Mouse (Mus musculus) spleen, postnatal 4 days (tissue): ENCODE results near the gene Efcab14.

Experiments used
- DNase-seq, 2 experiments: peaks; one replicate each; pipeline ENCODE4 v3.0.0; 2022; ENCODE audit warnings: low spot score in 2 of 2

Efcab14 gene

GRCm38 (mm10) chr4:115737551-115738041 is at the start of gene Efcab14:
TSS of gene Efcab14 (plus strand) at chr4:115737744.
- DNase-seq = peak; percentile 97

- DNase-seq = no peak
These were observed 36.1 kb upstream of the Efcab14 start for GRCm38 (mm10) chr4:115701468-115701867.

- DNase-seq = no peak
These were observed 33.5 kb upstream of the Efcab14 start for GRCm38 (mm10) chr4:115703927-115704505.

DNA sequence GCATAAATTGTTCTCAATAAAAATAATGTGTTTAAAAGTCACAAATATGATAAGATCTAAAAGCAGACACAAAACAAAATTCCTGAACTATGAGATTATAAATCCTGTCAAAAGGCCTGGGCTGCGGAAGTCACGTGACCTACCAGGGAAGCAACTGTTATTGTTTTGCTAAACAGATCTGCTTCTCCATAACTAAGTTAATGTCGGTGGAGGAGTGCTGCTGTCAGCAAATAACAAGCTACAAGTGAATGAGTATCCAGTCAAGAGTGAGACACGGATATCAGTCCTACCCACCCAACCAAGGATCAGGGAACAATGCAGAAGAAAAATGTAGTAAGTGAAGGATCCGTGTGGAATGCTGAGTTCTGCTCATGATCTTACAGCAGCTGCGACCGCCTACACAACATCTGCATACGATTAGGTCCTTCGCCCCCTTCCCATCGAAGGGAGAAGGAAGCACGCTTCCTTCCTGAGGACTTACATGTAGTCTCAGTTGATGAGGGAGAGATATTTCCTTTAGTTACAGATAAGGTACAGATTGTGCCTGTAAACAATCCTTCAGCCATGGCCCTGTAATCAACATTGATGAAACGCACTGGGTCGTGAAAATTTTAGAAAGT is 28.5 kb upstream of the Efcab14 start:
- no peak for DNase-seq

DNA sequence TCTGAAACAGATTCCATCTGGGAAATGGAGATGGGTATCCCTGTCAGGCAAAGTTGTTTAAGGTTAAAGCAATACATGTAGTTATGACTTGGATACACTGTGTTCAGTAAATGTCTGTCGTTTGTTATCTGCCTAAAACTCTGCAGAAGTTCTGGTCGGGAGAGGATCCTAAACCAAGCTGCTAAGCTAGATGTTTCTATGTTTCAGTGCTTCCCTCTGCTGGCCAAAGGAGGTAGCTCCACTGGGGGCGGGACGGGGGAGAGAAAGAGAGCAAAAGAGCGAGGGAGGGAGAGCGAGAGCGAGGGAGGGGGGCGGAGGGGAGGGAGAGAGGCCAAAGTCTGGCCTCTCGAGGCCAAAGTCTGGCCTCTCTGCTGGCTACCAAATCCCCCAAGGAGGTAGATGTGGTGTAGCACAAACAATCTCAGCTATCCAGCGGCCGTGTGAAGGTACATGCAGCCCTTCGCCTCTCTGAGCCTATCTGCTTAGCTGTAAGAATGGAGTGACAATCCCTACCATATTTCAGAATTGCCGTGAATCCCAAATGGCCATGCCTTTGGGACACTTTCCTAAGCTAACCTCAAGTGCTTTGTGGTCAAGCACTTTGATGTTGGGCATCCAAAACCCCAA is 27.6 kb upstream of the Efcab14 start:
- peak; percentile 62 to 77 for DNase-seq

DNA sequence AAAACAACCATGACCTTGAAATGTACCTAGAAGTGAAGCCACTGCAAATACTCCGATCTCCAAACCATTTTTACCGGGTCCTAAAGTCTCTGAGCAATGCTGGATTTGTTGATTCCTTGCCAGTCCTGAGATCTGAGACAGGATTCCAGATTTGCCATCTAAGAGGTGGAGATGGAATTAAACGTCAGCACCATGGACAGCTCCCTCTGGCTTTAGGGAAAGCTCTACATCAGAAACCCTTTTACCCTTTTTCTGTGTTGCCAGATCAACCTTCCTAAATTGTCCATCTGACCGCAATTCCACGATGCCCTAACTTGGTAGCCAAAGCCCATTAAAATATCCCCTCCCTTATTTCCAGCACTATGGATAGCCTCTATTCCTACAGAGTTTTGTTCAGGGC is 8.8 kb upstream of the Efcab14 start:
- no peak for DNase-seq

- peak; percentile 63 to 85 for DNase-seq
These were observed 5.8 kb upstream of the Efcab14 start for GRCm38 (mm10) chr4:115731588-115732222.

GRCm38 (mm10) chr4:115732223-115732818 is 5.2 kb upstream of the Efcab14 start:
- DNase-seq = no peak

DNA sequence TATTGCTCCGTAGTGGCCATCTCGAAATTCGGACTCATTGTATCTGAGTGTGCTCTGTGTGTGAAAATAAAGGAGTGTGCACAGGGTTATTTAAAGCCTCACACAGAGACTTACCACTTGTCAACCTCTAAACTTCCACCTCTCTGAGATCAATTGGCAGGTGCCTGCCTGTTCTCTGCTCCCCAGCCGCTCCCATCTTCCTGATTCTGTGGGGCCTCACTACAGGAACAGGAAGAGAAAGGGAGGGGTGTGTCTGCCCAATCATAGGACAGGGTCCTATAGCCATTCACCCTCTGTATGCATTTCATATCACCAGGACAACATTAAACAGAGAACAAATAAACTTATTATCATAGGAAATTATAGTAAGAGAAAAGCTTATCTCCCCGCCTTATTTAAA is 3.8 kb upstream of the Efcab14 start:
- no peak for DNase-seq

- no peak for DNase-seq
These were observed 2.7 kb upstream of the Efcab14 start for GRCm38 (mm10) chr4:115734867-115735266.

DNA sequence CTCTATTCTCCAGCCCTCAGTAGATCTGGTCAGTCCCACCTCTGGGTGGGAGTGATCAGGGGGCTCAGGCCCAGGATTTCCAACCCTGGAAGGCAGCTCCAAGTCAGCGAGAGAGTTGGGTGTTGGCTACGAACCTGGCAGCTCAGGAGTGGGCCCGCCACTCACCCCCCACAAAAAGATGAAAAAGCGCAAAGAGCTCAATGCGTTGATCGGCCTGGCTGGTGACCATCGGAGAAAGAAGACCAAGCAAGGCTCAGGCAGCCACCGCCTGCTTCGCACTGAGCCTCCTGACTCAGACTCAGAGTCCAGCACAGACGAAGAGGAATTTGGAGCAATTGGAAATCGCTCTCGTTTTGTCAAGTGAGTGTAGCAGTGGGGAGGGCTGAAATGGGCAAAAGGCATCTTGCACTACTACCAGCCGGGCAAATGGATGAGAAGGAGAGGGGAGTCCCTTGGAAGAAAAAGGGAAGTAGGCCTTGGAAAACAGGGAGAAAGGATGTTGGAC is 989 bp downstream of the Efcab14 start:
- peak; percentile 18 to 66 for DNase-seq

DNA sequence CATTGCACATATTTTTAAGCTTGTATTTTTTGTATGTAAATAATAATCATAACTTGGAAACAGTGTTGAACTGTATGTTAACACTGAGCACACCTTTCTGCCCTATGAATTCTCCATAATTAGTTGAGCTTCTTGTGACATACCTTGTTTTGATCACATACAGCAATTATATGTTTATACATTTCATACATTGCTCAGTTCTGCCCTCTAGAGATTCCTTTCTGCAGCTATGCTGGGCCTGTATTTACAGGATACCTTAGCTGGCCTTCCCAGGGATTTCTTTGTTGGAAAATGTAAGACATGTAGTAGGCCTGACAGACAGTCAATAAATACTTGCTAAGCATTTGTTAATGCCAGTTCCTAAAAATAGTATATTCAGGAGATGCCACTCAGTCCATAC is 5.1 kb downstream of the Efcab14 start:
- no peak for DNase-seq

DNA sequence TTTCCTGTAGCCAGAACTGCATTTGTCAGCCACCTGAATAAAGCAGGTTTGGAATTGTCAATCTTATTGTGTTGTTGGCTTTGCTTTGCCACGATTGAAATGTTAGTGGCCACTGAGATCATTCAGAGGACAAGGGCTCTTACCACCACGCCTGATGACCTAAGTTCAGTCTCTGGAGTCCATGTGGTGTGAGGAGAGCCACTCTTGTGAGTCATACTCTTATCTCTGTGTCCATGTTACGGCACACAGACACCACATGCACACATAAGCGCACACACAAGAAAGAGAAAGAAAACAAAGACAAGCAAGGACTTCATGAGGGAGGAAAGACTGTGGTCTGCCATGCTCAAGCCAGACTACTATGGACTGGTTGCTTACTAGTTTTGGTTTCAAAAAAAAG is 5.6 kb downstream of the Efcab14 start:
- no peak for DNase-seq

- DNase-seq = no peak
These were observed 10.6 kb downstream of the Efcab14 start for GRCm38 (mm10) chr4:115748181-115748580.

- no peak for DNase-seq
These were observed 11.8 kb downstream of the Efcab14 start for GRCm38 (mm10) chr4:115749336-115749735.

DNA sequence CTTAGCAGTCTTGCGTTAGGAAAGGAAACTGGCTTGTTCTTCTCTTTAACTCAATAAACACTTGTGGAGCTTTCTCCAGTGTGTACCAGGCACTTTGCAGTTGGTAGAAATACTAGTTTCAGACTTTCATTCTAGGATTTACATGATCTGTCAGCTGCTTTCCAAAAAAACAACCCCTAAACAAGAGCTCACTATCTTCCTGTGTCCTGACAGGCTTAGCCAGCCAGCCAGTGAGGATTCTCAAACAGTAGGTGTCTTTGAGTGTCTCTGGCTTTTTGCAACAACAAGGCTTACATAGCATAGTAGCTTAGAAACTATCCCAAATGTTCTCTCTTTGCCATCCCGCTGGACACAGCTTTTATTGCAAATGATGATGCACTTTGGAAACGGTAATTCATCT is 16.6 kb downstream of the Efcab14 start:
- no peak for DNase-seq

DNA sequence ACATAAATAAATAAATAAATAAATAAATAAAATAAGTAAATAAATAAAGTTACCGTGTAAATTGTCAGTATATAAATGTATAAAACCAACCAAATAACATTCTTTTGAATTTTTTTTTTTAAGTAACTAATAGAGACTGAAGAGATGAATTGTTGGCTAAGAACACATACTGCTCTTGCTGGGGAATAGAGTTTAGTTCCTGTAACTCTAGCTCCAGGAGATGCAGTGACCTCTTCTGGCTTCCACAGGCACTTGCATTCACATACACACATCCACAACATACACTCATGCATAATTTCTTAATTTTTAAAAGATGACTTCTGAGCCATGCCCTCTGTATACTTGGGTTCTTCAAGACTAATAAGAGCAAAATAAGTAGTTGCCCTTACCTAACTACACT is 17.3 kb downstream of the Efcab14 start:
- no peak for DNase-seq

- DNase-seq = no peak
These were observed 23.7 kb downstream of the Efcab14 start for GRCm38 (mm10) chr4:115761206-115761605.

DNA sequence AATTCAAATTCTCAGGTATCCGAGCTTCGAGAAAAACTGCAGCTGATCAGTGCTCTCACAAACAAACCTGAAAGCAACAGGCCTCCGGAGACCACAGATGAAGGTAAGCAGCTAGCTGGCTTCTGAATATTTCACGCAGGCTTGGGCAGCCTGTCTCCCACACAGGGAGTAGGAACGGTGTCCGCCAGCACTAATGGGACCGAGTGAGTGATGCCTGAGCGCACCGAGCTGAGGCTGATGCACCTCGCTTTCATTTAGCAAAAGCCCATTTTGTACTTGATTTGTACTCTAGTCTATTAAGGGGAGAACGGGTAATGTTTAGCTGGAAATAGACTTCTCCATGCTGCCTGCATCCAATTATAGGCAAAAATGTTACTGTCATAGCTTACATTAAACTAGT is 27.0 kb downstream of the Efcab14 start:
- DNase-seq = no peak

GRCm38 (mm10) chr4:115767647-115768467 is 30.3 kb downstream of the Efcab14 start:
- DNase-seq = no peak

- DNase-seq = no peak
These were observed 37.5 kb downstream of the Efcab14 start for GRCm38 (mm10) chr4:115775056-115775455.
